Mouse (Mus musculus): ENCODE measurements around the gene Srp9. TPM values are rescaled to one million over a fixed set of nuclear protein-coding genes. Genes with fewer than 3 reads are reported as not detected.
A peak's percentile ranks its signal among the peaks of the same experiment; 100 is the strongest.

Gene Srp9
- total RNA-seq (2012; rRNA removed), result 51.3 and 86.7 TPM in 2 replicates

GRCm38 (mm10) chr1:182124506-182124905, at the start of gene Srp9:
Srp9 (plus strand) TSS chr1:182124737.
- H3K27ac ChIP-seq (ENCODE audit: insufficient read depth, low read depth, low read length, poor library complexity, severe bottlenecking), result peak within 1 kb of the TSS; percentile 28; the same call in 1 of the 2 replicates

DNA sequence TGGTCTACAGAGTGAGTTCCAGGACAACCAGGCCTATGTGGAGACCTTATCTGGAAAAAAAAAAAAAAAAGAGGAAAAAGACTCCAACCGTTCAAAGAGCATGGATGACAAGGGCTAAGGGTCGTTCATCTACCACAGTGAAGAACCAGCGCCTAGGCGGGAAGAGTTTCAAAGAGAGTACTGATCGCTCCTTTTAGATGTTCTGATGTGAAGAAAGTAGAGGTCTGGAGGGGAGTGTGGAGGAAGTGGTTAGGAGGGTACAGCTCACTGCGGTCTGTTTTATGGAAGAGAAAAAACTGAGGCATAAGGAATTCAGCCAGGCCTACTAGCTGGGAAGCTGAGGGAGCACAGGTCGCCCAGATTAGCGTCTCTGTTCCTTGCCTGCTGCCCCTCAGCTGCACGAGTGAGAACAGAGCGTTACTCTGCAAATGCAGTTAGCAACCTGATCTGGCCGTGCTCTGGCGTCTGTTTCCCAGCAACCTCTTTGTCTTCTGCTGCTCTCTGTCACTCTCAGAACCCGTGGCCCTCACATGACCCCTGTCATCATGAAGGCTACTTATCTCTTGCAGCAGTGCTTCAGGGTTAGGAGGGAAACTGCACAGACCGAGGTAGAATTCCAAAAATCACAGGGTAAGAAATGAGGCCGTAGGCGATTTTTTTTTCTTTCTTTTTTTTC, 42.7 kb upstream of the Srp9 start:
- no peaks in the 10 kb centered on the region for H3K9me3 ChIP-seq (ENCODE audit: control insufficient read depth, insufficient read depth, low read depth, low read length)
- in situ Hi-C loops (cut with MboI; ENCODE audit: low sequenced_read_pairs in 2 of 2, unreplicated experiment in 2 of 2), result no loop called here
- H3K27ac ChIP-seq (ENCODE audit: insufficient read depth, low read depth, low read length, poor library complexity, severe bottlenecking), result no peak overlapping the region; the same call in 1 of the 2 replicates
- peaks cover 8 to 10% of the 10 kb centered on the region in 2 experiments; a peak in 3 of 4 replicates for H3K4me1 ChIP-seq (ENCODE audit: control insufficient read depth in 2 of 2, insufficient read depth in 2 of 2, low read length in 2 of 2, poor library complexity in 1 of 2)
- no peak for TF ChIP-seq CHD2 (IDR thresholded peaks at IDR 0.05; ENCODE audit: low read depth, low read length)
- no peak for TF ChIP-seq MAFK (IDR thresholded peaks at IDR 0.05; ENCODE audit: insufficient read depth, low read depth, low read length)
- no peak for TF ChIP-seq ZC3H11A (IDR thresholded peaks at IDR 0.05; ENCODE audit: borderline replicate concordance, low read depth, low read length)
- TF ChIP-seq ZNF384 (IDR thresholded peaks at IDR 0.05; ENCODE audit: low read depth, low read length), result 0 out of 2 replicates have a peak, but pooled peaks have one; percentile 4
- no peak for TF ChIP-seq HCFC1 (IDR thresholded peaks at IDR 0.05; ENCODE audit: borderline replicate concordance, insufficient read depth, low read length)
- DNase-seq (ENCODE audit: low read depth, low spot score), result no peak
- 0 out of 4 replicates have a peak overlapping the region, but pooled peaks of 1 of the 2 experiments have one; percentile 7 for H3K4me3 ChIP-seq (ENCODE audit: insufficient read depth in 1 of 2, low read depth in 1 of 2, low read length in 2 of 2, poor library complexity in 1 of 2, severe bottlenecking in 1 of 2)
- no peaks in the 10 kb centered on the region for H3K36me3 ChIP-seq (ENCODE audit: control insufficient read depth, insufficient read depth, low read length, poor library complexity, severe bottlenecking)
- H3K9ac ChIP-seq (ENCODE audit: insufficient read depth, low read depth, low read length, poor library complexity, severe bottlenecking), result no peak overlapping the region

More at GRCm38 (mm10) chr1:182124506-182124905, at the start of gene Srp9:
- peaks cover 0 to 2% of the 10 kb centered on the region in 2 experiments; a peak in 1 of 4 replicates for H3K4me1 ChIP-seq (ENCODE audit: control insufficient read depth in 2 of 2, insufficient read depth in 2 of 2, low read length in 2 of 2, poor library complexity in 1 of 2)
- peak within 1 kb of the TSS; percentile 92 to 94 for H3K4me3 ChIP-seq (ENCODE audit: insufficient read depth in 1 of 2, low read depth in 1 of 2, low read length in 2 of 2, poor library complexity in 1 of 2, severe bottlenecking in 1 of 2)
- H3K36me3 ChIP-seq (ENCODE audit: control insufficient read depth, insufficient read depth, low read length, poor library complexity, severe bottlenecking), result peaks cover 9% of the 10 kb centered on the region; the same call in 1 of the 2 replicates
- no peaks in the 10 kb centered on the region for H3K9me3 ChIP-seq (ENCODE audit: control insufficient read depth, insufficient read depth, low read depth, low read length)
- DNase-seq (ENCODE audit: low read depth, low spot score), result peak; percentile 98
- no peak for TF ChIP-seq MAFK (IDR thresholded peaks at IDR 0.05; ENCODE audit: insufficient read depth, low read depth, low read length)
- no peak for TF ChIP-seq ZC3H11A (IDR thresholded peaks at IDR 0.05; ENCODE audit: borderline replicate concordance, low read depth, low read length)
- no peak; the same call in 1 of the 2 replicates for TF ChIP-seq CHD2 (IDR thresholded peaks at IDR 0.05; ENCODE audit: low read depth, low read length)
- TF ChIP-seq ZNF384 (IDR thresholded peaks at IDR 0.05; ENCODE audit: low read depth, low read length), result no peak
- in situ Hi-C loops (cut with MboI; ENCODE audit: low sequenced_read_pairs in 2 of 2, unreplicated experiment in 2 of 2), result no loop called here
- peak within 1 kb of the TSS; percentile 87 for H3K9ac ChIP-seq (ENCODE audit: insufficient read depth, low read depth, low read length, poor library complexity, severe bottlenecking)

GRCm38 (mm10) chr1:182083459-182083858, 41.1 kb upstream of the Srp9 start:
- no peaks in the 10 kb centered on the region for H3K9me3 ChIP-seq (ENCODE audit: control insufficient read depth, insufficient read depth, low read depth, low read length)
- TF ChIP-seq HCFC1 (IDR thresholded peaks at IDR 0.05; ENCODE audit: borderline replicate concordance, insufficient read depth, low read length) (no peak), ZC3H11A (IDR thresholded peaks at IDR 0.05; ENCODE audit: borderline replicate concordance, low read depth, low read length) (no peak), CHD2 (IDR thresholded peaks at IDR 0.05; ENCODE audit: low read depth, low read length) (no peak), ZNF384 (IDR thresholded peaks at IDR 0.05; ENCODE audit: low read depth, low read length) (no peak), MAFK (IDR thresholded peaks at IDR 0.05; ENCODE audit: insufficient read depth, low read depth, low read length) (no peak)
- no peak for DNase-seq (ENCODE audit: low read depth, low spot score)
- no peaks in the 10 kb centered on the region for H3K36me3 ChIP-seq (ENCODE audit: control insufficient read depth, insufficient read depth, low read length, poor library complexity, severe bottlenecking)
- H3K9ac ChIP-seq (ENCODE audit: insufficient read depth, low read depth, low read length, poor library complexity, severe bottlenecking), result no peak overlapping the region
- no peak overlapping the region for H3K4me3 ChIP-seq (ENCODE audit: insufficient read depth in 1 of 2, low read depth in 1 of 2, low read length in 2 of 2, poor library complexity in 1 of 2, severe bottlenecking in 1 of 2)
- H3K4me1 ChIP-seq (ENCODE audit: control insufficient read depth in 2 of 2, insufficient read depth in 2 of 2, low read length in 2 of 2, poor library complexity in 1 of 2), result peaks cover 9 to 10% of the 10 kb centered on the region in 2 experiments; a peak in 3 of 4 replicates
- in situ Hi-C loops (cut with MboI; ENCODE audit: low sequenced_read_pairs in 2 of 2, unreplicated experiment in 2 of 2), result no loop called here
- H3K27ac ChIP-seq (ENCODE audit: insufficient read depth, low read depth, low read length, poor library complexity, severe bottlenecking), result no peak overlapping the region

DNA sequence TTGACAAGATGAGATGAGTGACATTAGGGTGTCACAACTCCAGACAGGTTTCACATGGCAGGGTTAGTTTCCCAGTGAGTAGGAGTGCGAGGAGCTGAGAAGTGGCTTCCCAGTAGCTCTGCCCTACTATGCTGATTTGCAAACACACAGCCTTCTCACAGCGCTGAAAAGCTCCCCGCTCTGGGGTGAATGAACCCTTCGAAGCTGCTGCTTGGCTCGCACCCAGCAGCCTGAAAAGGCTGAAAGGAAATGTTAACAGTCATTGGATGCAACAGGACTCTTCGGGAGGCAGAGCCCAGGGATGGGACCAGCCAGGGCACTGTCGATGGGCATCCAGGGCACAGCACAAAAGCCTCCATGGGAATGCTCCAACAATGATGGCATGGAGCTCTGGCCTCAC, 37.8 kb upstream of the Srp9 start:
- TF ChIP-seq CHD2 (IDR thresholded peaks at IDR 0.05; ENCODE audit: low read depth, low read length) (no peak), MAFK (IDR thresholded peaks at IDR 0.05; ENCODE audit: insufficient read depth, low read depth, low read length) (no peak), ZNF384 (IDR thresholded peaks at IDR 0.05; ENCODE audit: low read depth, low read length) (no peak), HCFC1 (IDR thresholded peaks at IDR 0.05; ENCODE audit: borderline replicate concordance, insufficient read depth, low read length) (no peak), ZC3H11A (IDR thresholded peaks at IDR 0.05; ENCODE audit: borderline replicate concordance, low read depth, low read length) (no peak)
- no peak for DNase-seq (ENCODE audit: low read depth, low spot score)
- Histone ChIP-seq H3K4me1 (ENCODE audit: control insufficient read depth in 2 of 2, insufficient read depth in 2 of 2, low read length in 2 of 2, poor library complexity in 1 of 2) (peaks cover 21 to 25% of the 10 kb centered on the region in 2 experiments), H3K27ac (ENCODE audit: insufficient read depth, low read depth, low read length, poor library complexity, severe bottlenecking) (no peak overlapping the region), H3K36me3 (ENCODE audit: control insufficient read depth, insufficient read depth, low read length, poor library complexity, severe bottlenecking) (no peaks in the 10 kb centered on the region; the same call in 1 of the 2 replicates), H3K9me3 (ENCODE audit: control insufficient read depth, insufficient read depth, low read depth, low read length) (no peaks in the 10 kb centered on the region), H3K9ac (ENCODE audit: insufficient read depth, low read depth, low read length, poor library complexity, severe bottlenecking) (no peak overlapping the region), H3K4me3 (ENCODE audit: insufficient read depth in 1 of 2, low read depth in 1 of 2, low read length in 2 of 2, poor library complexity in 1 of 2, severe bottlenecking in 1 of 2) (no peak overlapping the region)
- in situ Hi-C loops (cut with MboI; ENCODE audit: low sequenced_read_pairs in 2 of 2, unreplicated experiment in 2 of 2), result no loop called here
